Mouse (Mus musculus): ENCODE data around the gene Myh8. TPM values are rescaled to one million over a fixed set of nuclear protein-coding genes. Genes with fewer than 3 reads are reported as not detected.

The Myh8 gene
- under 1 TPM; 0.42 to 0.45 TPM for total RNA-seq (2021)

DNA sequence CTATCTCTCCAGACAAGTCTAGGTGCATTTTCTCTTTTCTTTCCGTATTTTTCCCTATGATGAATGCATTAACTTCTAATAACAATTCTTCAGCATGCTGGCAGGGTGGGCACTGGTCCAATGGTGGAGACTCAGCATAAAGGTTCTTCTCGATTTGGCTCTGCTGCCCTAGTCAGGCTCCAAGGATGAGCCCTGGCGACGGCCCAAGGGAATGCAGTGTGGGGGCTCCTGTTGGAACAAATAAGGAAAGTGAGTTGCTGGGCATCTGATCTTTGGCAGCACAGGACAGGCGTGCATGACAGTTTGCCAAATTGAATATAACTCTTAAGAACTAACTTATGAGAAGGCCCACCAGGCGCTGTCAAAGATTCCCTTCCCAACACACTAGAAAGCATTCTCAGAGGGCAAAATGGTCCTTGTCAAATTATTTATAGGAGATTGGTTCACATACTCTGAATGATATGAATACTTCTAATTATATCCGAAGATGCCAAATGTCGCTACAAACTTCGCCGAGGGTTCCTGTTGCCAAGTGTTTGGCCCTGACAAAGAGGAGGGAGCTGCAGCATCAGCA is at the start of gene Myh8:
Gene Myh8 (plus strand): TSS at position 524 of the 574 bp plus-strand sequence.
- intact Hi-C loops (cut with DNase I) = no loop called here
- no peak for DNase-seq (ENCODE audit: low spot score in 2 of 2)

DNA sequence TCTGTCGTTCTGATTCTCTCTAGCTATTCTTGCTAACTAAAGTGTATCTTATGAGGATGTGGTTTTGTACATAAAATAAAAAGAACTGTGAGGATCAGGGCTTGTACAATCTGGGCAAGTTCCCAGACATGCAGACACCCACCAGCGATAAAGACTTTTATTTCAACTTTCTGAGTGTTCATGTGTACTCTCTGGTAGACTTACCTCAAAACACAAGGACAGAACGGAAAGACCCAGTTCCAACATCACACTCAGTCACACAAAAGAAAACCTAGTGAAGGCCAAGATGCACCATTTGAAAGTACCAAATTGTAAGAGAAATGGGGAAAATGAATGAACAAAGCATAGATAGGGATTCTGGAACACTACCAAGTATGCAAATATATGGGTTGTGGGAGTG is 48.2 kb upstream of the Myh8 start:
- DNase-seq (ENCODE audit: low spot score in 2 of 2) = no peak
- intact Hi-C loops (cut with DNase I) = loop anchor here (2.0 kb wide), 1 partner anchor 104 kb away; no protein-coding TSS in a partner anchor

DNA sequence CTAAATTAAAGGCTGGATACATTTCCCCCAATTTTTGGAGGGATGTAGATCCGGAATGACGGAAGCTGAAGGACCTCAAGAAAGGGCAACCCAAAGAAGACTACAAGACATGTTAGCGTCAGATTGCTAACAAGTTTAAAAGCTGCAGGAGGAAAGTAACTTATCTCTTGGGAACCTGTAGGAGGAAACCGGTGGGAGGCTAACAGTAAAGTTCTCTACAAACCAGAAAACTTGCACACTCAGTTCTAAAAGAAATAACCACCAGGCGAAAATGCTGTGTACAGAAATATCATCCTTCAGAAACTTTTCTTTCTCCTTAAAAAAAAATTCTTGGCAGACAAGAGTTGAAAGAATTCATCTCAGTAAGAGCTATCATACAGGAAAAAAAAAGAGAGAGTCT is 47.8 kb upstream of the Myh8 start:
- peak; percentile 22 to 30 for DNase-seq (ENCODE audit: low spot score in 2 of 2)
- intact Hi-C loops (cut with DNase I) = loop anchor here (2.0 kb wide), 1 partner anchor 104 kb away; no protein-coding TSS in a partner anchor

DNA sequence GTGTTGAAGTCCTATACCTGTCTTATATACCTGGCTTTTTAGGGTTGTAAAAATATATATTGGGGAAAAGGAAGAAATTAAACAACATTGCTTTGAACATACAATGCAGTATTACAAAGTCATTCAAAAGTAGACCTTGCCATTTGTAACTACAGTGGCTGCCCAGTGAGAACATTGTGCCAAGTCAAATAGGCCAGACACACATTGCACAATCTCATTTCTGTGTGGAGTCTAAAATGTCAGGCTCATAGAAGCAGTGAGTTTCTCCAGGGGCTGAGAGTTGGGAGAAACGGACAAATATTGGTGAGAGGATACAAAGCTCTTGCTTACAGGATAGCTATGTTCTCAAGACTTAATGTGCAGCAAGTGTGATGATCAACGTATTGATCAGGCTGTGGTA is 47.0 kb upstream of the Myh8 start:
- intact Hi-C loops (cut with DNase I) = loop anchor here (2.0 kb wide), 1 partner anchor 105 kb away; no protein-coding TSS in a partner anchor

DNA sequence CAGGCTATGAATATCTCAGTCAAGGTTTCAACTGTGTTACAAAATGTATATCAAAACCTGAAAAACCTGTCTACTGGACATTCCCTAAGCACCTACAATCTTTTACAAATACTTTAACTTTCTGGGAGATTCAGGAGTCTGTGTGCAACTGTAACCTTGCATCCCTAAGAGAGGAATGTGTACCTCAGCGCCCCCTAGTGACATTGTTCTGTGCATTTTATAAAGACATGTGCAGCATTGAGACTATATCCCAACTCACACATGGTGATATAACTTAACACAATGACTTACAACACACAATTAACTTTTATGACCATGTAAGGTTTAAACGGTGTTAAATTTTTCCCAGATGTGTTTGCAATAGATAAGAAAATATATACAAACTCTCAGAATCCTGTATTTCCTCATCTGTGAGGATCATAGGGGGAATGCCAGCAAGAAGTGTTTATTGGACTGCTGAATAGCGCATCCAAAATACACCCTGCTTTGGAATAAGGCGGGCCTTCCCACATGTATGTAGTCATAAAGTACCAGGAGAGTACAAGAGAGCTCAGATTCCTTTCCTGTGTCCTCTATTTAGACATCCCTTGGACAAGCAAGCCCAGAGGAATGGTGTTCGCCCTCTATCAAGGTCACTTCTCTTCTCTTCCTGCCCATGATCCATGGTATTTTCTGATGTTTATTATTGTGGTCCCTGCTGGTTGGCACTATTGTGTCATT is 41.1 kb upstream of the Myh8 start:
- intact Hi-C loops (cut with DNase I) = loop anchor here (1.0 kb wide), 1 partner anchor 123 kb away; no protein-coding TSS in a partner anchor
- DNase-seq (ENCODE audit: low spot score in 2 of 2) = no peak

More for the DNA sequence above, 47.0 kb upstream of the Myh8 start:
- no peak for DNase-seq (ENCODE audit: low spot score in 2 of 2)

DNA sequence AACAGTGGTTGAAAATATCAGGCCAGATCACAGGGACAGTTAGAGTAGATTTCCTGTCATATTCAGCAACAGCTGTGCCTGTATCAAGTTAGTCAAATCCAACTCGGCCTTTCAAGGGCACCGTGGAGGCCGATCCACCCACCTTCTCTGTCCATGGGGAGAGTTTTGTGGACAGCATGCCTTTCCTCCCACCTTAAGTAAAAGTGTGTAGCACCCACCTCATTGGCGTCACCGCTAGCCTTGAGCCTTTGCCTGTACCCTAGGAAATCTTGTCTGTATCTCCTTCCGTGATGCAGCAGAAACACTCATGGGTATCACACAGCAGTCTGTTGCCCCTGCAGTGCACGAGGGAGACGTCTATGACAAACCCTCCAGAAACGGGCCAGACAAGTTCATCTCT is 40.1 kb upstream of the Myh8 start:
- DNase-seq (ENCODE audit: low spot score in 2 of 2) = no peak

DNA sequence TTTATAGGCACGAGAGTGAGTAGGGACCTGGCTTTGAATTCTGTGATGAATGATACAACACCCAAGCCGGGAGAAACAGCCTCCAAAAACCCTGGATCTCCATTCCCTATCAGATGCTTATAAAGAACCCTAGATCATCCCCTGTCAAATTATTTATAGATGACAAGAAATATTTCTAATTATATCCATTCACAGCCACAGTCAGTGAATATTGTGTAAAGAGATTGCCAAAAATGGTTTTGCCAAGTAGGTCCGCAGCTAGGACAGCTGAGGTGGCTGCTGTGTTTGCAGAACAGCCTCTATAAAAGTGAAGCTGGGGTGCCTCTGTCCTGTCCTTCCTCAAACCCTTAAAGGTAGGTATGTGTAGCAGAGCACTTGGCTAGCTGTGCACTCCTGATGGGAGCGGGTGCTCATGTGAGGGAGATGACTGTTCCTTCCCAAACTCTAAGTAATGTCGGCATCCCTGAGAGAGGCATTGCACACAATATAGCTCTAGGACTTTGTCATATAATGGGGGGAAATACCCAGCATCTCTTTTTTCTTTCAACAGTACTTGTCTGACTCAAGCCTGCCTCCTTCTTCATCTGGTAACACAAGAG is 39.3 kb upstream of the Myh8 start, which contains the start of gene Myh4:
Gene Myh4 (plus strand): TSS at position 549 of the 599 bp plus-strand sequence.
- no peak for DNase-seq (ENCODE audit: low spot score in 2 of 2)
- intact Hi-C loops (cut with DNase I) = no loop called here

More for the DNA sequence above, 40.1 kb upstream of the Myh8 start:
- intact Hi-C loops (cut with DNase I) = no loop called here

DNA sequence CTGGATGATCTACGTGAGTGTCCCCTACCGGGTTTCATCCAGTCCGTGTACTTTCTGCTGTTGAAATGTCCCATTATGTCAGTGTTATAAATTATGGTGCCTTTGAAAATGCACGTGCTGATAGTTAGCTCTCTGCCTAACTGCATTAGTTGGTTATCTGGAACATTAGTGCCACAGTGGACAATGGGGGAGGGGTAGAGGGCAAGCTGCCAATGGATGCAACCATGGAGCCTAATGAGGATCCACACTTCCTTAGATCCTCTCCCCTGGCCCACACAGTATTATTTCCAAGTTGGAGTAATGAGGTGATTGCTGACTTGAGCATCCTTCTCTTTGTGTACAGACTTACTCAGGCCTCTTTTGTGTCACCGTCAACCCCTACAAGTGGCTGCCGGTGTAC is 35.9 kb upstream of the Myh8 start:
- no peak for DNase-seq (ENCODE audit: low spot score in 2 of 2)
- intact Hi-C loops (cut with DNase I) = no loop called here

DNA sequence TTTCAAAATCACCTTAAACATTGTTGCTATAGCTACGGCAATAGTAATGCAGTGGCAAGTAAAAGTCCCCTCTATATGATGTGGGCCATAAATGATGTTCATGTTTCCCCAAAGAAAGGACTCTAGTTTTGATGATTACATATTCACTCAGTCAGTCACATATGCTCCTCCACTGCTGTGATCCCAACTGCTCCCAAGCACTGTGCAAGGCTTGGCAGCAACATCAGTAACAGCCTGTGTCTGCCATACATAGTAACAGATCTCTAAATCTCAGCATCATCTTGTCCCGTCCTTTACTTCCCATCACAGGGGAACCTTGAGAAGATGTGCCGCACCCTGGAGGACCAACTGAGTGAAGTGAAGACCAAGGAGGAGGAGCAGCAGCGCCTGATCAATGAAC is 23.2 kb upstream of the Myh8 start:
- DNase-seq (ENCODE audit: low spot score in 2 of 2) = no peak
- intact Hi-C loops (cut with DNase I) = no loop called here

DNA sequence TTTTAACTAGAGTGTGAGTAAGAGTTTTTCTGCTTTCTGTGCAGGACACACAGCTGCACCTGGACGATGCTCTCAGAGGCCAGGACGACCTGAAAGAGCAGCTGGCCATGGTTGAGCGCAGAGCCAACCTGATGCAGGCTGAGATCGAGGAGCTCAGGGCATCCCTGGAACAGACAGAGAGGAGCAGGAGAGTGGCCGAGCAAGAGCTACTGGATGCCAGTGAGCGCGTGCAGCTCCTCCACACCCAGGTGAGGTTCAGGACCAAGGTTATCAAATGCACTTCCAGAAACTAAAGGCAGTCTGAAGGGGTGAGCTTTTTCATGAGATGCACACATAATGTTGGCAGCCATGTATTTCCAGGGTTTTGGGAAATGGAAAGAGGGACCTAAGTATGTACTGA is 19.9 kb upstream of the Myh8 start:
- DNase-seq (ENCODE audit: low spot score in 2 of 2) = no peak
- intact Hi-C loops (cut with DNase I) = no loop called here

DNA sequence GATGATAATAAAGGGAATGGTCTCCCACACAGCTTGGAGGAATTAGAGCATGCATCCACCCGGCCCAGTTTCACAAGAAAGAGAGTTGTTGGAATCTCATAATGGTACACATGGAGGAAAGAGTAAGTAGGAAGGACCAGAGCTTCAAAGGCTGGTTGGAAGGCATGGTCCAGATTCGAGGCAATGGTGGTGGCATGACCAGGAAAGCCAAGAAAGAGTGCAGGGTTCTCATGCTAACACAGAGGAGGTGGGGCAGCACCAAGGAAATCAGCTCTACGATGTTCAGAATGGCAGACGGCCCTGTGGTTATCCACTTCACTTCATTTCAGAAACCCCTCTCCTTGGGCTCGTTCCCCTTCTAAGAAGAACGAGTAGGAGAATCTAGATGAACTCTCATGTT is 16.0 kb upstream of the Myh8 start:
- intact Hi-C loops (cut with DNase I) = no loop called here
- no peak for DNase-seq (ENCODE audit: low spot score in 2 of 2)

DNA sequence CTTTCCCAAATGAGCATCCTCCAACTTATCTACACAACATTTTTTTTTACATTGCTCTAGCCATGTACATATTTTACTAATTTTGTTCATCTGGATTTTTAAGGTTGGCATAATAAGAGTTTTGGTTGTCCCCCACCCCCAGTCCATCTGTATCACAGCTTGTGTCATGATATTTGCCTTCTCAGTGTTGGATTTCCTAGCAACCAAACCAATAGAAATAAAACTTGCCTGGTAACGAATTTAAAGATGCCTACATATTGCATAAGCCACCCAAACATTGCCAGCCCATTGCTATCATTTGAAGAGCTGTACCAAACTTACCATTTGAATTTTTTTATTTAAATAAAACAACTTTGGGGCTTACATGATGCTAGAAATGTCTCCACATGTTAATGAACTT is 16.5 kb downstream of the Myh8 start:
- peak in 1 of 2 experiments; percentile 8 for DNase-seq (ENCODE audit: low spot score in 2 of 2)
- intact Hi-C loops (cut with DNase I) = no loop called here

DNA sequence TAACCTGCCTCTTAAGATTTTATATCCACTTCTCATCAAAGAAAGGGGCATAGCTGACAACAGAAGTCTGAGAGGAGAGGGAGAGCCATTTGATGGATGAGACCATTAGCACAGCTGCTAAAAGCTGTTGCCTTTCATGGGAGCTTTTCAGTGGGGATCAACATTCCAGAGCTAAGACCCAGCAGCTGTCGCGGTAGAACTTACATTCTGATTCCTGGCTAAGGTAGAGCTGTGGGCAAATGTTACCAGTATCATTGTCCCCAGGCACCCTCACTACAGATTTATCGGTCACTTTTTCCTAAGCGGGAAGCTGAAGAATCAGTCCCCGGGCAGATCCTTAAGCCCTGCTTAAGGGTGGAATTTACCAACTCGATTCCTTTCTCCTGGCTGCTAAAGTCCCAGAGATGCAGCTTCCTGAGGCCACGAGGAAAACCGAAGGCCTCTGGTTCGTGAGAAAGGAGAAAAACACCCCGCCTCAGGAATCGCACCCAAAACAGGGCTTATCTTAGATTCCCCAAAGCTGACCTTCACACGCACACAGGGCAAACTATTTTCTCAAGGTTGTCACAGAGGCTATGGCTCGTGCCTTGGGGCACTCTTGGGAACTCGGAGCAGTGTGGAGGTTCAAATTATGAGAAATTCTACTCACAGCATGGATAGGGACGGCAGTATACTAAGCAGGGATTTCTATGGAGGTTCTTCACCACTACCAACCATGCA is 37.0 kb downstream of the Myh8 start:
- no peak for DNase-seq (ENCODE audit: low spot score in 2 of 2)
- intact Hi-C loops (cut with DNase I) = no loop called here

DNA sequence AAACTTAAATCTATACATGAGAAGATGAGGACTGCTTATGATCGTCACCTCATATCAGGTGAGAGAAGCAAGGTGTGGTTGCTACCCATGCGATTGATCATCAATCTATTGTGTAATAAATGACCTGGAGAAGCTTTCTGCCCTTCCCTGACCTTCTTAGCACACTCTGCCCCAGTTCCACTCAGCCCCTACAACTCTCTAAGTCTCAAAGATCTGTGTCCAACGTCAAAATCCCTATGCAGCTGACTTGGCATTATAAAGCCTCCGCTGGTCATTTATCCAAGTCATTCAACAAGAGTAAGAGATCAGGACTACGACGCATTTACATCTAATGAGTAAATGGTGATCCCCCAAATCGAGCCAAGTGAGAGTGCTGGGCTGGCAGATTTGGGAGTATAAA is 44.4 kb downstream of the Myh8 start, which contains the start of gene Myh13:
Gene Myh13 (plus strand): TSS at position 301 of the 400 bp plus-strand sequence.
- no peak for DNase-seq (ENCODE audit: low spot score in 2 of 2)
- intact Hi-C loops (cut with DNase I) = no loop called here

DNA sequence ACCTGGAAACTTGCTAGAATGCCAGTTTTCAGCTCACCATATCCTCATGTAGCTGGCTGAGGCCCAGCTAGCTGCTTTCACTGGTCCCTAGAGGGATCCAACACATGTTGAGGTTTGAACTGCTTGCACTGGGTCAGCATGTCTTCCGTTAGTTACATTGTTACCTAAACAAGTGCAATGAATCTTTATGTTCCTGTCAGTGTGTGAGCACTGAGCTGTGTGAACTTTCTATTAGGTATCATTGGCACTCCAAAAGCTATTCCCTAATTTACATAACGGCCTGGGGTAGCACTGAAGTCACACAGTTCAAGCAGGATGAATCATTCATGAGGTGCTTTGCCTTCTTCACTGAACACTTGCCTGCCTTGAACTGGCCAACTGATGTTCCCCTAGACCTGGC is 49.6 kb downstream of the Myh8 start:
- DNase-seq (ENCODE audit: low spot score in 2 of 2) = no peak
- intact Hi-C loops (cut with DNase I) = no loop called here

DNA sequence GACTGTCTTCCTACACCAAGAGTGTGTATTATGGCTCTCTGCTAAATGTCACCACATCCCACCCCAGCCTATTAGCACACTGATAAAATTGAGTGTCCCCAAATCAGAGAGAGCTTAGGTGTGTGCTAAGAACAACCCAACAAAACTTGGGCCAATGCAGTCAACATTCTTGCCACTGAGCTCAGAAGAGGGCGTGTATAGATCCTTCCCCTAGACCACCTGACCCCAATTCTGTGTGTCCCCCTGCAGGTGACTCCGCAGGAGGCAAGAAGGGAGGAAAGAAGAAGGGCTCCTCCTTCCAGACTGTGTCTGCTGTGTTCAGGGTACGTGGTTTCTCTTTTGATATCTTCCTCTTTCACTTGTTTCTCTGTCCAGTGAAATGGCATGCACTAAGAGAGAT is 67.6 kb downstream of the Myh8 start:
- intact Hi-C loops (cut with DNase I) = no loop called here
- DNase-seq (ENCODE audit: low spot score in 2 of 2) = no peak

DNA sequence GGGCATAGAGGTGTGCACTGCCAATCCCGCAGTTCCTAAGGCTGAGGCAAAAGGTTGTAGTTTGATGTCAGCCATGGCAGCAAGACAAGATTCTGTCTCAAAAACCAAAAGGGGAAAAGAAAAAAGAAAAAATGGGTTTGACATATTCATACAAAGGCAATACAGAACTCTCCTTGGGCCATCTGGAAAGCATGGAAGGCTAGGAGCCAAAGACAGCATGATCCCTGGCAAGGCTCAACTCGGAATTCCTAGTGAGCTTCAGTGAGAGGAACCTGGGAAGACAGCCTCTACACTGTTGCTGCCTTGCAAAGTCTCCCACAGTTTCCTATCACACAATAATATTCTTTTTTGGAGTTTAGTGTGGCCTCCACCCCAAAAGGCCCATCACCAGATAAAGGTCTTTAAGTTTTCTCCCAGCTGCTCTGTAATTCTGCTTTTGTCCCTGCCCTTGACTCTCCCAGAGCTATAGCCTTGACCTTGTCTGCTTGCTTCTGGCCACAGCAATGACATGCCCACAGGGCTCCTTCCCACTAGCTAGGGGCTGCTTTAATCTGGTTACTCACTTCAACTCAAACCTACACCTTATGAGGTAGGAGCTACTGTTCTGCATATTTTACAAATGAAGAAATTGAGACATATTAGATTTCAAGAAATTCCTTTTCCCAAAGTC is 68.4 kb downstream of the Myh8 start:
- intact Hi-C loops (cut with DNase I) = no loop called here
- no peak for DNase-seq (ENCODE audit: low spot score in 2 of 2)

DNA sequence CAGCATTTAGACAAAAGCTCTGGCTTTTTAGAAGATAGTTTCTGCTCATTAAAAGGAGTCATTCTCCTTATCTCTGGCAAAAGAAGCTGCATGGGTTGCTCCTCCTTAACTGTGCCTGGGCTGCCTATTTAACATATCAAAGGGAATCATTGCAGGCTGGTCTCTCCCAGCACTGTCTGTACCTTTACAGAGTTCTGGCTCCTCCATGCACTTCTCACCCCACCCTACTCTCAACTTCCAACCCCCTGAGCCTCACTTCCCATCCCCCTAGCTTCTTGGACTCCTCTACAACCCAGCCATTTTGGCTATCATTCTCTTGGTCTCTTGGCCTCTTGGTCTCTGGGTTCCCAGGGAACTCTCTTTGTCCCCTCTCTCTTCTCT is 68.9 kb downstream of the Myh8 start:
- DNase-seq (ENCODE audit: low spot score in 2 of 2) = no peak
- intact Hi-C loops (cut with DNase I) = no loop called here

DNA sequence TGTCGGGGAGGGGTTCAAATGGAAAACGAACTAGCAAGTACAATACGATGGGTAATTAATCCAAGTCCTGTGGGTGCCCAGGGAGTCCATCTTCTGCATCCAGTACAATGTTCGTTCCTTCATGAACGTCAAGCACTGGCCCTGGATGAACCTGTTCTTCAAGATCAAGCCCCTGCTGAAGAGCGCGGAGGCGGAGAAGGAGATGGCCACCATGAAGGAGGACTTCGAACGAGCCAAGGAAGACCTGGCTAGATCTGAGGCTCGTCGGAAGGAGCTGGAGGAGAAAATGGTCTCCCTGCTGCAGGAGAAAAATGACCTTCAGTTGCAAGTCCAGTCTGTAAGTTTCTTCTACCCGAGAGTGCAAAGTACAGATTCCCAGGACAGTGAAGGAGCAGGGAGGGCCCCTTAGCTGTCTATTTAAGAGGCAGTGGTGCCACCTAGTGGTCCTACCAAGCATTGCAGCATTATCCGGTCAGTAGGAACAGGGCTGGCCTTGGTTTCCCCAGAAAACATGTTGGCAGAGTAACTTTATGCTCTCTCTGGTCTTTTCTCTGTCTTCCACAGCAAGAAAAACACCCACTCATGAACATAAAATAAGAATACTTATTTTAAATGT is 73.3 kb downstream of the Myh8 start:
- DNase-seq (ENCODE audit: low spot score in 2 of 2) = peak; percentile 74 to 80
- intact Hi-C loops (cut with DNase I) = loop anchor here (1.0 kb wide), 1 partner anchor 238 kb away; no protein-coding TSS in a partner anchor
